Mouse (Mus musculus): ENCODE data around the gene Cryl1. TPM values are rescaled to one million over a fixed set of nuclear protein-coding genes. Genes with fewer than 3 reads are reported as not detected.
A peak's percentile ranks its signal among the peaks of the same experiment; 100 is the strongest.

Gene Cryl1
- 10 to 100 TPM; 15.0 to 16.6 TPM for total RNA-seq (2021)

GRCm38 (mm10) chr14:57398065-57398757, at the start of gene Cryl1:
Gene Cryl1 (minus strand): TSS chr14:57398529.
- intact Hi-C loops (cut with DNase I) = no loop called here
- DNase-seq = peak; percentile 94

- no peak for DNase-seq
- intact Hi-C loops (cut with DNase I) = no loop called here
Observed at GRCm38 (mm10) chr14:57430451-57430850, 32.1 kb upstream of the Cryl1 start.

GRCm38 (mm10) chr14:57424212-57424561, 25.9 kb upstream of the Cryl1 start:
- no peak for DNase-seq
- intact Hi-C loops (cut with DNase I) = no loop called here

- intact Hi-C loops (cut with DNase I) = no loop called here
- DNase-seq = peak; percentile 93
Observed at GRCm38 (mm10) chr14:57423432-57424211, 25.3 kb upstream of the Cryl1 start, which contains the start of gene Ift88. Gene Ift88 (plus strand): TSS chr14:57424062.

- no peak for DNase-seq
- intact Hi-C loops (cut with DNase I) = no loop called here
Observed at GRCm38 (mm10) chr14:57417187-57417586, 18.9 kb upstream of the Cryl1 start.

GRCm38 (mm10) chr14:57412166-57412565, 13.8 kb upstream of the Cryl1 start:
- DNase-seq = no peak
- intact Hi-C loops (cut with DNase I) = no loop called here

- intact Hi-C loops (cut with DNase I) = loop anchor here (5.0 to 10.0 kb wide), 2 partner anchors 37 to 304 kb away; partner anchors contain the start of gene Gjb2
- peak; percentile 20 for DNase-seq
Observed at GRCm38 (mm10) chr14:57409106-57409505, 10.8 kb upstream of the Cryl1 start.

- no peak for DNase-seq
- intact Hi-C loops (cut with DNase I) = loop anchor here (5.0 to 10.0 kb wide), 2 partner anchors 36 to 303 kb away; partner anchors contain the start of gene Gjb2
Observed at GRCm38 (mm10) chr14:57408100-57408499, 9.8 kb upstream of the Cryl1 start.

- intact Hi-C loops (cut with DNase I) = loop anchor here (5.0 to 10.0 kb wide), 2 partner anchors 35 to 303 kb away; partner anchors contain the start of gene Gjb2
- DNase-seq = peak; percentile 53
Observed at GRCm38 (mm10) chr14:57407039-57407987, 9.0 kb upstream of the Cryl1 start.

- intact Hi-C loops (cut with DNase I) = loop anchor here (10.0 kb wide), 1 partner anchor 298 kb away; the partner anchor contains the start of gene Gjb2
- no peak for DNase-seq
Observed at GRCm38 (mm10) chr14:57402815-57403214, 4.5 kb upstream of the Cryl1 start.

- DNase-seq = no peak
Observed at GRCm38 (mm10) chr14:57398813-57399427, 591 bp upstream of the Cryl1 start.

GRCm38 (mm10) chr14:57397221-57397620, 1.1 kb downstream of the Cryl1 start:
- DNase-seq = no peak
- intact Hi-C loops (cut with DNase I) = no loop called here

More at GRCm38 (mm10) chr14:57398813-57399427, 591 bp upstream of the Cryl1 start:
- intact Hi-C loops (cut with DNase I) = no loop called here

- no peak for DNase-seq
- intact Hi-C loops (cut with DNase I) = no loop called here
Observed at GRCm38 (mm10) chr14:57395470-57395869, 2.9 kb downstream of the Cryl1 start.

GRCm38 (mm10) chr14:57392278-57392677, 6.1 kb downstream of the Cryl1 start:
- DNase-seq = no peak
- intact Hi-C loops (cut with DNase I) = no loop called here

GRCm38 (mm10) chr14:57391621-57392020, 6.7 kb downstream of the Cryl1 start:
- intact Hi-C loops (cut with DNase I) = no loop called here
- no peak for DNase-seq

- DNase-seq = no peak
Observed at GRCm38 (mm10) chr14:57386758-57387561, 11.4 kb downstream of the Cryl1 start.

GRCm38 (mm10) chr14:57385667-57386066, 12.7 kb downstream of the Cryl1 start:
- intact Hi-C loops (cut with DNase I) = no loop called here
- DNase-seq = no peak

More at GRCm38 (mm10) chr14:57386758-57387561, 11.4 kb downstream of the Cryl1 start:
- intact Hi-C loops (cut with DNase I) = no loop called here

- DNase-seq = no peak
- intact Hi-C loops (cut with DNase I) = no loop called here
Observed at GRCm38 (mm10) chr14:57377531-57377930, 20.8 kb downstream of the Cryl1 start.

- no peak for DNase-seq
- intact Hi-C loops (cut with DNase I) = no loop called here
Observed at GRCm38 (mm10) chr14:57376956-57377355, 21.4 kb downstream of the Cryl1 start.

All from left cerebral cortex, postnatal 4 days (tissue).